Mouse (Mus musculus) spleen, adult 2 months (tissue): ENCODE data around the gene Lrp1.

Experiments
- CTCF ChIP-seq: fragments of 200-500 bp; IDR thresholded peaks from 2 replicates; pipeline ENCODE4 v1.5.1; 2011; ENCODE audit warnings: mild to moderate bottlenecking, inconsistent platforms; ENCODE audit not compliant: insufficient read depth, insufficient read length, insufficient replicate concordance; ENCODE audit errors: extremely low read depth
- POLR2A ChIP-seq: fragments of 200-500 bp; IDR thresholded peaks from 2 replicates; pipeline ENCODE4 v1.6.1; 2011; ENCODE audit warnings: low read depth, low read length, inconsistent platforms

- TF ChIP-seq POLR2A: no peak
- TF ChIP-seq CTCF: no peak
These were observed 98.8 kb downstream of the Lrp1 start, which contains the start of gene Shmt2 for GRCm38 (mm10) chr10:127522088-127522581.
